Mouse (Mus musculus): Measurements from ENCODE around the gene Adssl1. TPM values are rescaled to one million over a fixed set of nuclear protein-coding genes. Genes with fewer than 3 reads are reported as not detected.

The Adssl1 gene
- total and polyA plus RNA-seq, 2 experiments from 2014 or later, result 2.6 to 8.4 TPM

GRCm38 (mm10) chr12:112678555-112679026 is 58.7 kb downstream of the Adssl1 start, which contains the start of gene Zbtb42:
TSS of gene Zbtb42 (plus strand) at chr12:112678828.
- peak; percentile 39 for ATAC-seq

GRCm38 (mm10) chr12:112679027-112679996 is 59.5 kb downstream of the Adssl1 start:
- Histone ChIP-seq H3K27ac (no peak overlapping the region), H3K36me3 (ENCODE audit: insufficient read depth, low read length) (no peaks in the 10 kb centered on the region), H3K9me3 (ENCODE audit: low read length) (no peaks in the 10 kb centered on the region), H3K4me2 (ENCODE audit: low read depth, low read length) (peak overlapping the region; percentile 92), H3K4me3 (ENCODE audit: low read length) (peak overlapping the region; percentile 51), H3K27me3 (ENCODE audit: insufficient read depth, low read length) (peaks cover 17% of the 10 kb centered on the region), H3K4me1 (ENCODE audit: insufficient read depth, low read length) (peaks cover 14% of the 10 kb centered on the region; the same call in 1 of the 2 replicates), H3K9ac (replicated peaks; ENCODE audit: low read length) (peak overlapping the region; percentile 47)
- peak; percentile 25; the same call in 1 of the 2 replicates for ATAC-seq
- WGBS, result 4% methylated on average over 74 of the region's 87 CpGs
- peak; percentile 43 for DNase-seq (ENCODE audit: low spot score)
- no peak for TF ChIP-seq CTCF (IDR thresholded peaks at IDR 0.05; ENCODE audit: low read depth)

More at GRCm38 (mm10) chr12:112678555-112679026, 58.7 kb downstream of the Adssl1 start, which contains the start of gene Zbtb42:
- TF ChIP-seq CTCF (IDR thresholded peaks at IDR 0.05; ENCODE audit: low read depth), result no peak
- Histone ChIP-seq H3K4me3 (ENCODE audit: low read length) (peak within 1 kb of the TSS; percentile 51), H3K36me3 (ENCODE audit: insufficient read depth, low read length) (no peaks in the 10 kb centered on the region), H3K9ac (replicated peaks; ENCODE audit: low read length) (peak within 1 kb of the TSS; percentile 47), H3K27me3 (ENCODE audit: insufficient read depth, low read length) (peaks cover 17% of the 10 kb centered on the region), H3K4me2 (ENCODE audit: low read depth, low read length) (peak within 1 kb of the TSS; percentile 92), H3K9me3 (ENCODE audit: low read length) (no peaks in the 10 kb centered on the region), H3K4me1 (ENCODE audit: insufficient read depth, low read length) (peaks cover 11% of the 10 kb centered on the region; the same call in 1 of the 2 replicates), H3K27ac (no peak within 1 kb of the TSS)
- peak; percentile 57 for DNase-seq (ENCODE audit: low spot score)
- WGBS, result 1% methylated on average over 42 of the region's 60 CpGs

GRCm38 (mm10) chr12:112683351-112683750 is 63.5 kb downstream of the Adssl1 start:
- ATAC-seq, result peak; percentile 39
- no peaks in the 10 kb centered on the region for H3K9me3 ChIP-seq (ENCODE audit: low read length)
- WGBS, result 26% methylated on average over 7 of the region's 7 CpGs
- no peak overlapping the region for H3K9ac ChIP-seq (replicated peaks; ENCODE audit: low read length)
- DNase-seq (ENCODE audit: low spot score), result peak; percentile 62
- no peaks in the 10 kb centered on the region for H3K36me3 ChIP-seq (ENCODE audit: insufficient read depth, low read length)
- TF ChIP-seq CTCF (IDR thresholded peaks at IDR 0.05; ENCODE audit: low read depth), result no peak
- H3K4me3 ChIP-seq (ENCODE audit: low read length), result no peak overlapping the region
- H3K4me2 ChIP-seq (ENCODE audit: low read depth, low read length), result no peak overlapping the region
- H3K27ac ChIP-seq, result no peak overlapping the region
- H3K27me3 ChIP-seq (ENCODE audit: insufficient read depth, low read length), result peaks cover 12% of the 10 kb centered on the region
- H3K4me1 ChIP-seq (ENCODE audit: insufficient read depth, low read length), result peaks cover 5% of the 10 kb centered on the region; the same call in 1 of the 2 replicates

GRCm38 (mm10) chr12:112688458-112688857 is 68.6 kb downstream of the Adssl1 start:
- TF ChIP-seq CTCF (IDR thresholded peaks at IDR 0.05; ENCODE audit: low read depth), result no peak
- Histone ChIP-seq H3K4me2 (ENCODE audit: low read depth, low read length) (no peak overlapping the region), H3K36me3 (ENCODE audit: insufficient read depth, low read length) (no peaks in the 10 kb centered on the region), H3K4me3 (ENCODE audit: low read length) (no peak overlapping the region), H3K9ac (replicated peaks; ENCODE audit: low read length) (no peak overlapping the region), H3K27ac (no peak overlapping the region), H3K4me1 (ENCODE audit: insufficient read depth, low read length) (peaks cover 11% of the 10 kb centered on the region; the same call in 1 of the 2 replicates), H3K9me3 (ENCODE audit: low read length) (no peaks in the 10 kb centered on the region), H3K27me3 (ENCODE audit: insufficient read depth, low read length) (no peaks in the 10 kb centered on the region)
- DNase-seq (ENCODE audit: low spot score) (no peak), ATAC-seq (no peak)
- WGBS, result 79% methylated on average over 15 of the region's 15 CpGs

Small RNA genes lying within 50 kb of the gene (microRNA-seq; reads per million reads assigned to microRNA genes)
- gene Mir6939, result 0.18 to 0.72 reads per million in 2 experiments

Other genes with a start within 250 kb of the Adssl1 start
- not detected in 2 replicates for gene A530016L24Rik, start 130.6 kb upstream of the Adssl1 start, total RNA-seq (2014; rRNA removed)
- 0.11 TPM in 1 of 2 replicates, not detected in the other for gene A530016L24Rik, start 130.6 kb upstream of the Adssl1 start, polyA plus RNA-seq (2015; fragmentation: Nextera tagmentation; extraction: Ambion mirVana)
- gene Tmem179, start 103.3 kb upstream of the Adssl1 start, total RNA-seq (2014; rRNA removed), result 134 and 141 TPM in 2 replicates
- gene Tmem179, start 103.3 kb upstream of the Adssl1 start, polyA plus RNA-seq (2015; fragmentation: Nextera tagmentation; extraction: Ambion mirVana), result 94.1 and 96.2 TPM in 2 replicates
- 5.9 and 6.3 TPM in 2 replicates for gene Inf2, start 31.3 kb upstream of the Adssl1 start, total RNA-seq (2014; rRNA removed)
- 0.96 and 1.4 TPM in 2 replicates for gene Inf2, start 31.3 kb upstream of the Adssl1 start, polyA plus RNA-seq (2015; fragmentation: Nextera tagmentation; extraction: Ambion mirVana)
- 24.1 and 34.8 TPM in 2 replicates for gene Siva1, start 24.6 kb downstream of the Adssl1 start, total RNA-seq (2014; rRNA removed)
- gene Siva1, start 24.6 kb downstream of the Adssl1 start, polyA plus RNA-seq (2015; fragmentation: Nextera tagmentation; extraction: Ambion mirVana), result 59.3 and 62.2 TPM in 2 replicates
- gene Akt1, start 54.8 kb downstream of the Adssl1 start, total RNA-seq (2014; rRNA removed), result 179 and 197 TPM in 2 replicates
- 90.8 and 97.4 TPM in 2 replicates for gene Akt1, start 54.8 kb downstream of the Adssl1 start, polyA plus RNA-seq (2015; fragmentation: Nextera tagmentation; extraction: Ambion mirVana)
- 3.3 and 12.1 TPM in 2 replicates for gene Zbtb42, start 58.8 kb downstream of the Adssl1 start, total RNA-seq (2014; rRNA removed)
- 2.2 and 3.7 TPM in 2 replicates for gene Zbtb42, start 58.8 kb downstream of the Adssl1 start, polyA plus RNA-seq (2015; fragmentation: Nextera tagmentation; extraction: Ambion mirVana)
- 118 and 123 TPM in 2 replicates for gene Cep170b, start 100.4 kb downstream of the Adssl1 start, total RNA-seq (2014; rRNA removed)
- 34.0 and 39.0 TPM in 2 replicates for gene Cep170b, start 100.4 kb downstream of the Adssl1 start, polyA plus RNA-seq (2015; fragmentation: Nextera tagmentation; extraction: Ambion mirVana)
- gene Pld4, start 140.6 kb downstream of the Adssl1 start, total RNA-seq (2014; rRNA removed), result 10.5 and 14.5 TPM in 2 replicates
- gene Pld4, start 140.6 kb downstream of the Adssl1 start, polyA plus RNA-seq (2015; fragmentation: Nextera tagmentation; extraction: Ambion mirVana), result 9.4 and 10.8 TPM in 2 replicates
- 7.7 and 12.1 TPM in 2 replicates for gene Ahnak2, start 182.6 kb downstream of the Adssl1 start, total RNA-seq (2014; rRNA removed)
- gene Ahnak2, start 182.6 kb downstream of the Adssl1 start, polyA plus RNA-seq (2015; fragmentation: Nextera tagmentation; extraction: Ambion mirVana), result 3.3 and 3.6 TPM in 2 replicates
- 16.7 and 16.9 TPM in 2 replicates for gene Clba1, start 188.9 kb downstream of the Adssl1 start, total RNA-seq (2014; rRNA removed)
- 20.3 and 21.0 TPM in 2 replicates for gene Clba1, start 188.9 kb downstream of the Adssl1 start, polyA plus RNA-seq (2015; fragmentation: Nextera tagmentation; extraction: Ambion mirVana)
- 27.9 and 28.6 TPM in 2 replicates for gene Cdca4, start 209.4 kb downstream of the Adssl1 start, total RNA-seq (2014; rRNA removed)
- gene Cdca4, start 209.4 kb downstream of the Adssl1 start, polyA plus RNA-seq (2015; fragmentation: Nextera tagmentation; extraction: Ambion mirVana), result 23.6 and 25.2 TPM in 2 replicates
- gene Gpr132, start 248.2 kb downstream of the Adssl1 start, total RNA-seq (2014; rRNA removed), result 0.10 TPM in 1 of 2 replicates, not detected in the other
- gene Gpr132, start 248.2 kb downstream of the Adssl1 start, polyA plus RNA-seq (2015; fragmentation: Nextera tagmentation; extraction: Ambion mirVana), result 0.05 TPM in 1 of 2 replicates, not detected in the other